Mouse (Mus musculus) cerebellum, adult 2 months (tissue): ENCODE data around the gene Atg9b. TPM values are rescaled to one million over a fixed set of nuclear protein-coding genes. Genes with fewer than 3 reads are reported as not detected.

Source experiments
- DNase-seq, 2 experiments: peaks; one replicate each; pipeline ENCODE4 v3.0.0; 2021
- H3K27ac ChIP-seq: fragments of 200-500 bp; 2 replicates; pipeline ENCODE4 v1.5.1; 2012; ENCODE audit warnings: low read length, control low read depth, inconsistent platforms; ENCODE audit not compliant: insufficient read depth
- H3K27me3 ChIP-seq: fragments of 200-500 bp; 2 replicates; pipeline ENCODE4 v1.6.1; 2012; ENCODE audit warnings: inconsistent platforms, mild to moderate bottlenecking, low read length, moderate library complexity; ENCODE audit not compliant: control insufficient read depth, insufficient read depth
- H3K4me1 ChIP-seq: fragments of 200-500 bp; 2 replicates; pipeline ENCODE4 v1.6.1; 2011; ENCODE audit warnings: low read length; ENCODE audit not compliant: control insufficient read depth, insufficient read depth
- H3K4me3 ChIP-seq: fragments of 200-500 bp; replicated peaks from 2 replicates; pipeline ENCODE3; 2011; ENCODE audit warnings: mild to moderate bottlenecking, low read depth, low read length, control low read depth; ENCODE audit not compliant: insufficient read depth
- CTCF ChIP-seq: fragments of 200-500 bp; IDR thresholded peaks from 2 replicates; pipeline ENCODE4 v1.5.1; 2011; ENCODE audit warnings: low read depth, mild to moderate bottlenecking, control low read depth, low read length, moderate library complexity, borderline replicate concordance; ENCODE audit not compliant: insufficient read depth
- POLR2A ChIP-seq: fragments of 200-500 bp; IDR thresholded peaks from 2 replicates; pipeline ENCODE4 v1.6.1; 2011; ENCODE audit warnings: low read length, control low read depth, borderline replicate concordance; ENCODE audit not compliant: insufficient read depth
- WGBS: fragments of 180-500 bp; shearing (Covaris S2); methylation state at CpG from one replicate; pipeline ENCODE4 v1.1.7; 2018; 5-methylcytosine and 5-hydroxymethylcytosine counted together
- polyA plus RNA-seq: library from polyadenylated mRNA; depleted of rRNA; stranded (reverse); fragments of >200 nt; gene quantifications from 2 replicates; pipeline ENCODE4 v1.2.3, GENCODE M21; 2012; rRNA removed

Atg9b gene
- polyA plus RNA-seq: 4.1 and 4.4 TPM in 2 replicates

DNA sequence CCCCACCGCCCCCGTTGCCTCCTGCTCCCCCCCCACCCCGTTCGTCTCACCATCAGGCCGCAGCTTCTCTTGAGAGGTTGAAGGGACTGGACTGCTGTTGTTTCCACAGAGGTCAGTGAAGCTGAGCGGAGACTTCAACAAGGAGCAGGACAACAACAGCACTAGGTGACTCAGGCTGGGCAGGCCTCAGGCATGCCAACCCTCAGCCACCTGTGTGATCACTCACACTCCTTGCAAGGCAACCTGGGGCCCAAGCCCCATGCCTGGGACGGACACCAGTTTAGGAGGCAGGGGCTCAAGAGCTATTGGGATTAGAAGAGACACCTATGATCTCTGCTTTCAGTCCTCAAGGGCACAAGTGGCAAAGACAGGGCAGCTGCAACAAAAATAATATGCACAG lies at the start of gene Atg9b:
Gene Atg9b (minus strand): TSS at position 280 of the 400 bp plus-strand sequence.
- WGBS: 82% methylated on average over 7 of the region's 7 CpGs
- H3K27ac ChIP-seq: no peak within 1 kb of the TSS
- DNase-seq: no peak
- no peak for TF ChIP-seq CTCF
- TF ChIP-seq POLR2A: no peak
- no peaks in the 10 kb centered on the region for H3K27me3 ChIP-seq
- H3K4me1 ChIP-seq: peaks cover 5% of the 10 kb centered on the region; the same call in 1 of the 2 replicates
- H3K4me3 ChIP-seq: no peak within 1 kb of the TSS

DNA sequence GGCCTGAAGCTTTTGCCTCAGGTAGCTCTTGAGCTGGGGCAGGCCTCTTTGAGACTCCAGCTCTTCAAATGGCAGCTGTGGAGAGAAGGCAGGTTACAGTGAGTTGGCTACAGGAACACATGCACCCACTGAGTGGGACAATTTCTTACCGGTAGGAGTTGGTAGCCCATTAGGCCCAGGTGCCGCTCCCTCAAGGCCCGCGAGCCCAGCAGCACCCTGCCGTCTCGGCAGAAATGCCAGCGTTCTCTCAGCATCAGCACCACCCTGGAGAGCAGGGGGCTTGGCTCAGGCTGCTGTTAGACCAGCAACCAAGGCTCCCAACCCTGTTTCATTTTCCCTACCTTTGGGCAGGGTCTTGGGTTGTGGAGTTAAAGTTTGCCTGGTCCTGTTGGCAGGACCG lies 49.2 kb upstream of the Atg9b start:
- no peak for DNase-seq
- WGBS: 87% methylated on average over 8 of the region's 8 CpGs
- no peak overlapping the region for H3K4me3 ChIP-seq
- peaks cover 7% of the 10 kb centered on the region for H3K4me1 ChIP-seq
- H3K27ac ChIP-seq: no peak overlapping the region
- no peaks in the 10 kb centered on the region for H3K27me3 ChIP-seq
- TF ChIP-seq CTCF (no peak), POLR2A (no peak)

DNA sequence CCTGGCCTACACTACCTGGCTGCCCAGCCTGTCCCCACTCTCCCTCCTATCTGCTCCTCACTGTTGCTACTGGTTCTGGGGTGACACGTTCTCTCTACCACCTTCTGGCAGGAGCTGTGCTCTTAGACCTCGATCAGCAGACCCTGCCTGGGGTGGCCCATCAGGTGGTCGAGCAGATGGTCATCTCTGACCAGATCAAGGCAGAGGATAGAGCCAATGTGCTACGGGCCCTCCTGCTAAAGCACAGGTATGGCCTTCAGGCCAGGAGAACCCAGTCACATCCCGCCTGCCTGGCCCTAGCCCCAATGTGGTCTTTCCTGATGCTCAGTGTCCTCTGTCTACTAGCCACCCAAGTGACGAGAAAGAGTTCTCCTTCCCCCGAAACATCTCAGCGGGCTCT lies 42.0 kb upstream of the Atg9b start:
- Histone ChIP-seq H3K27me3 (no peaks in the 10 kb centered on the region), H3K4me3 (no peak overlapping the region), H3K4me1 (no peaks in the 10 kb centered on the region), H3K27ac (no peak overlapping the region)
- 57% methylated on average over 8 of the region's 8 CpGs for WGBS
- no peak for DNase-seq
- TF ChIP-seq POLR2A (no peak), CTCF (no peak)

DNA sequence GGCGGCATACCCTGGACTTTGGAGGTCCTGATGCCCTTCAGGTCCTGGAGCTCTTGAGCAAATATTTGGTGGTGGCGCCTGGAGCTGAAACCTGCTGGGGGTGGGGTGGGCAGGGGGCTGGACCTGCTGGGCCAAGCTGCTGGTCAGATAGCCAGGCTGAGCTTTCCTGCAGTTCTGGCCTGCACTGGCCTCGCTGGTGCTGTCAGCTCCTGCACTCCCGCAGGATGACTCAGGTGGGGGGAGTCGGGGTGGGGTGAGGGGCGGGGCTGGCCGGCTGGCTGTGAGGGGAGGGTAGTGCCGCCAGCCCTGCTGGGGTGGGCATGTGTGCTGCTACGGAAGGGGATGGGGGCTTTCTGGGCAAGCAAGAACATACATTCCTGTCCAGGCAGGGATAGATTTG lies 36.7 kb upstream of the Atg9b start:
- Histone ChIP-seq H3K4me1 (no peaks in the 10 kb centered on the region), H3K27me3 (no peaks in the 10 kb centered on the region), H3K4me3 (no peak overlapping the region), H3K27ac (no peak overlapping the region)
- no peak for TF ChIP-seq POLR2A
- TF ChIP-seq CTCF: no peak
- 28% methylated on average over 9 of the region's 9 CpGs for WGBS
- no peak for DNase-seq

DNA sequence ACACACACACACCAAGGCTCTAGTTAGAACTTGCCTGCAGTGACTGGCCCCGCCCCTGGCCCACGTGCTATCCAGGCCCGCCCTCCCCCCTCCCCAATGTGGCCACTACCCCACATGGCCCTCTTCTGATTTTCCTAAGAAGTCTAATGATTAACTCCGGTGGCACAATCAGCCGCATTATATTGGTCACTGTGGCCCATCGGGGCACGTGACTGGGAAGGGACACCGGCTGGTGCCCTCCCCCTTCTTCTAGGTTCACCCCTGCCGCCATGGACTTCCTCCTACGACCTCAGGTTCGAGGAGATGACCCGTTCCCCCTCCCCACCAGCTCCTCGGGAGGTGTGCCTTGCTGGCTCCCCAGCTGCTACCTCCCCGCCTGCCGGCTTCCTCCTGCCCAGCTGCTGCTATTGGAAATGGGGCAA lies 36.0 kb upstream of the Atg9b start:
- Histone ChIP-seq H3K27me3 (no peaks in the 10 kb centered on the region), H3K4me3 (no peak overlapping the region), H3K27ac (no peak overlapping the region), H3K4me1 (no peaks in the 10 kb centered on the region)
- TF ChIP-seq POLR2A (no peak), CTCF (no peak)
- 23% methylated on average over 15 of the region's 15 CpGs for WGBS
- no peak for DNase-seq

DNA sequence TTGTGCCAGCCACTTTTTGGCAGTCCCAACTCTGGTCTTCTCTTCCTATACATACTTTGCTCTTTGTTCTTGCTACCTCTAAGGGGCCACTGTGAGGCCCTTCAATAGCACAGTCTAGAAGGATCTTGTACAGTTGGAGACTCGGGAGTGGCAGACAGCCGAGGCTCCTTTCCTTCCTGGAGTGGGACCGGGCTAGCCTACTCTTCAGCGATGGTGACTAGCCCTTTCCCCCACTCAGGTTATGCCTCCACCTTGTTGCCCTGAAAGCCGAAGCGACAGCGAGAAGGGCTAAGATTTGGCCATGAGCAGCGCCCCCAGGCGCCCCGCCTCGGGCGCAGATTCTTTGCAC lies 35.3 kb upstream of the Atg9b start:
- H3K4me1 ChIP-seq: no peaks in the 10 kb centered on the region; the same call in 1 of the 2 replicates

DNA sequence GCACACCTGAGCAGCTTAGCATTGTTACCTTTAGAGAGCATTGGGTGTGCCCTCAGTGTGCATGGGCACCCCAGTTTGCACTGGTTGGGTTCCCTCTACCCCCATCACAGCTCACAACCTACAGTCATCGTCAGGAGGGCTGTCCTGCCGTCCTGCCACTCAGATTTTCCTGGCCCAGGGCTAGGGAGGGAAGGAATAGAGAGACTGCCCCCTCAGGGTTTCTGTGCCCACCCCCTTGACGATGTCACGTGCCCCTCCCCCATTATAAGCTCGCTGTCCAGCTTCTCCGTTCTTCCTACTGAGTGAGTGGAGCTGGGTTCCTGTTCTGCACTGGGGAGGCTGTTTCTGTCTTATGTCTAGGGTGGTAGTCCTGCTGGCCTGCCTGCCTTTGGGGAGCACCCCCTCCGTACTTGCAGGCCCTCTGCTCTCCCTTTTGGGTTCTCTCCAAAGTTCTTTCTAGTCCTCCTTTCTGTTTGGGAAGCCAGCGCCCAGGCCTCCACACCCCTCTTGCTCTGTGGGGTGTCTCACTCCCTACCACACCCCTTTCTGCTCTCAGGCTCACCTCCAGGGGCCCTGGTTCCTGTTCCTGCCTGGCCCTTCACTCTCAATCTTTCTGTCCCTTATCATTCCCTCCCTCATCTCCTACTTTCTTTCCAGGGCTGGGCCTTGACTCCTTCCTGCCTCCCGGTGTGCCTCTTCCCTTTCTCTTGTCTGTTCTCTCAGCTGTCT lies 34.8 kb upstream of the Atg9b start:
- Histone ChIP-seq H3K27me3 (no peaks in the 10 kb centered on the region), H3K4me3 (no peak overlapping the region), H3K4me1 (no peaks in the 10 kb centered on the region; the same call in 1 of the 2 replicates), H3K27ac (no peak overlapping the region)
- WGBS: 44% methylated on average over 9 of the region's 9 CpGs
- DNase-seq: no peak
- no peak for TF ChIP-seq POLR2A
- no peak for TF ChIP-seq CTCF

More for the DNA sequence above, 35.3 kb upstream of the Atg9b start:
- 50% methylated on average over 12 of the region's 12 CpGs for WGBS
- Histone ChIP-seq H3K27me3 (no peaks in the 10 kb centered on the region), H3K27ac (no peak overlapping the region), H3K4me3 (no peak overlapping the region)
- TF ChIP-seq CTCF (no peak), POLR2A (no peak)
- DNase-seq: no peak

DNA sequence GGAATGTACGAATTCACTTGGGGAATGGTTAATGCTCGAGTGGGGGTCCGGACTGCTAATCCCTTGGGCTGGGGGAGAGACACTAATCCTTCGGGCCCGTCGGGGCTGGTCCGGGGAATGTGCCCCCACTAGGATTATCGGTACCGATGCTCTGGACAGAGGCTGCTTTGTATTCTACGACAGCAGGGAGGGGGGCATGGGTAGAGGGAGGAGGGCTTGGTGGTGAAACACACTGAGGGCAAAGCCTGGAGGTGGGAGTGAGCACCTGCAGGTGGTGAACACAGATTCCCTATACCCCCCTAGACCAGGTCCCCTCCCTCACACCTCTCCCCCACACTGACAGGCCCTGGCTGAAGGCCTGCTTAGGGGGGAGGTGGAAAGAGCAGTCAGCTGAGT lies 34.1 kb upstream of the Atg9b start:
- Histone ChIP-seq H3K27me3 (no peaks in the 10 kb centered on the region), H3K4me3 (no peak overlapping the region), H3K4me1 (no peaks in the 10 kb centered on the region; the same call in 1 of the 2 replicates), H3K27ac (no peak overlapping the region)
- no peak for DNase-seq
- 26% methylated on average over 10 of the region's 10 CpGs for WGBS
- TF ChIP-seq CTCF (no peak), POLR2A (no peak)
